Mouse (Mus musculus) cerebellum, adult 2 months (tissue): Measurements from ENCODE around the gene Ano1.

Experiments
- CTCF ChIP-seq: fragments of 200-500 bp; IDR thresholded peaks from 2 replicates; pipeline ENCODE4 v1.5.1; 2011; ENCODE audit warnings: low read depth, mild to moderate bottlenecking, control low read depth, low read length, moderate library complexity, borderline replicate concordance; ENCODE audit not compliant: insufficient read depth
- POLR2A ChIP-seq: fragments of 200-500 bp; IDR thresholded peaks from 2 replicates; pipeline ENCODE4 v1.6.1; 2011; ENCODE audit warnings: low read length, control low read depth, borderline replicate concordance; ENCODE audit not compliant: insufficient read depth

DNA sequence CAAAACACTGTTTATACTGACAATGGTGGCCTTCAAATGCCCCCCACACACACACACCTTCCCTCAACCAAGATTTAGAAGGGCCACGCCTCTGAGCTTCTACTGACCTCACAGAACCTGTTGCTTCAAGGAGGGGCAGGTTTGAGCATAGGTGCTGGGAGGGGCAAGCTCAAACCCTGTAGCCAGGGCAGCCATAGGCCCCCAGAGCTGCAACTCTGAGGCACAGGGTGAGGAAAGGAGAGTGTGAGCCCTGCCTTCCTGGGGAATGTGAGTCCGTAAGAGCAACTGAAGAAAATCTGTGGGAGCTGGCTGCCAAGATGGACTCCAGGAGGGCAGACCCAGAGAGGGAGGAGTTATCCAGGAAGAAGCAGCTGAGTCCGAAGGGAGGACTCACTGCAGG lies 23.4 kb upstream of the Ano1 start:
- TF ChIP-seq CTCF (no peak), POLR2A (no peak)
